Mouse (Mus musculus) neutrophil, adult 65 days (primary cell): ENCODE measurements around the gene Pigq. TPM values are rescaled to one million over a fixed set of nuclear protein-coding genes. Genes with fewer than 3 reads are reported as not detected.

Experiments
- total RNA-seq: library from RNA; stranded (reverse); gene quantifications from 2 replicates; pipeline ENCODE4 v1.2.4, GENCODE M21; 2023

The Pigq gene
- total RNA-seq, result 34.9 and 36.2 TPM in 2 replicates

DNA sequence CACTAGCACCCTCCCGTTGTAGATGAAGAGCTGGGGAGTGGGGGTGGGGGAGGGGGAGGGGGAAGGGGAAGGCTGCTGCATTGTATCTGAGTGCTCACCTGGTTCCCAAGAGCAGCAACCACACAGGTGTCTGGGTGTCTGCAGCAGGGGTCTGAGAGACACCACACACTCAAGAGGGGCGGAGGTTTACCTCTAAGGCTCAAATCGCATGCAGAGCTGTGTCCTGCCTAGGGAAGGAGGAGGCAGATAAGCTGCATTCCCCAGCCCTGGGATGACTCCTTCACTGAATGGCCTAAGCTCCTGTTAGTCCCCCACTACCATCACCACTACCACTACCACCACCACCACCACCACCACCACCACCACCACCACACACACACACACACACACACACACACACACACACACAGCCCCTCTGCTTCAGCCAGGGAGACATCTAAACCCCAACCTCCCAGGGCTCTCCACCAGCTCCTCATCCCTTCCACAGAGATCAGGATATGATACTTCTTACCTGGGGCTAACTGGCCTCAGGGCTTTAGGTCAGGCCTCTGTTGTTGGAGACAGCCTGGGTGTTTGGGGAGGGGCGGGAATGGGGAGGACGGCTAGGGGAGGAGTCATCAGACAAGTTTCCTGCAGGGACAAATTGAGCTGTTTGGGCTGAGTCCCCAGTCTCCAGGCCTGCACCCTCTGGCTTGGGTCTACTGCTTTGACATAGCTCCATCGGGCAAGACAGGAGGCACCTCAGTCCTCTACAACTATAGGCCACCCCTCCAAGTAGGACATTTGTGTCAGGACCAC is at the start of gene Pigq, which contains the start of gene Nhlrc4:
Gene Pigq, minus strand, starts transcription at position 571 of the 798 bp plus-strand sequence.
Gene Nhlrc4, minus strand, starts transcription at position 596 of the 798 bp plus-strand sequence.

DNA sequence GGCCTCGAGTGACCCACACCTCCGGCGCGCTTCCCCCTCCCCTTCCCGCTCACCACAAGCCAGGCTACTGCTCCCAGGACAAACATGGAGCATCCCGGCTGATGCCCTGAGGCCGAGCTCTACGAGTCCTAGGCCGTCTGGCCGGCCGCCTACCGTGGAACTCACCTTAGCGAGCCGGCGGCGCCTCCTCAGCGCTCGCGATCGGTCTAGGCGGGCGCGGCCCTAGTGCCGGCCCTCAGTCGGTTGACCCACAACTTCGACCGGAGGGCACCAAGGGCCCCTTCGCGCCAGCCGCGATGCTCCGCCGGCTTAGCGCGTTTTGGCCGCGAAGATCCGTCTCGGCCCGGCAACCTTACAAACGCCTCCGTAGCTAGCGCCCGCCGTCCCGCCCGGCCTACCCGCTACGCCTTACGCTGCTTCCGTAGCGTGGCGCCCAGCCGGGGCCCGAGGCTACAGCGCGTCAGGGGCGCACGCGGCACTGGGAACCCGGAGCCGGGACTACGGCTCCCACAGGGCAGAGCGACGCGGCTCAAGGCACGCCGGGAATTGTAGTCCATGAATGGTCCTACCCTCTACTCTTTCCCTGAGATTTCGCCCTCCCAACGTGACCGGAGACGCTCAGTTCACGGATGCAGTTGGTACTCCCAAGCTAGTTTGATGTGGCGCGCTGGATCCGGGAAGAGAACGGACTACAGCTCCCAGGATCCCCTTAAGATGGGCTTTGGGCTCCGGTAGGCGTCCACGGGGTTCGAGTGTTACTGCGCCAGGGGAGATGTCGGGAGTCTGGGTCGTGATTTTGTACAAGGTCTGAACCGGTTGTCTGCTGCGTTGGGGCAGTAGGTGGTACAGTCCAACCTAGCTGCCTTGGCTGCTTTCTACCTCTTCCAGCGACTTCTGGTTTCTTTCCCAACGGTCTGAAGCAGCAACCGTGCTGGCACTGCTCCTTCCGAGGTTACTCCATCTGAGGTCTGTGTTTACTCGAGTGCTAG is 40.9 kb upstream of the Pigq start, which contains the start of gene Capn15:
Gene Capn15, minus strand, starts transcription at position 491 of the 989 bp plus-strand sequence.

DNA sequence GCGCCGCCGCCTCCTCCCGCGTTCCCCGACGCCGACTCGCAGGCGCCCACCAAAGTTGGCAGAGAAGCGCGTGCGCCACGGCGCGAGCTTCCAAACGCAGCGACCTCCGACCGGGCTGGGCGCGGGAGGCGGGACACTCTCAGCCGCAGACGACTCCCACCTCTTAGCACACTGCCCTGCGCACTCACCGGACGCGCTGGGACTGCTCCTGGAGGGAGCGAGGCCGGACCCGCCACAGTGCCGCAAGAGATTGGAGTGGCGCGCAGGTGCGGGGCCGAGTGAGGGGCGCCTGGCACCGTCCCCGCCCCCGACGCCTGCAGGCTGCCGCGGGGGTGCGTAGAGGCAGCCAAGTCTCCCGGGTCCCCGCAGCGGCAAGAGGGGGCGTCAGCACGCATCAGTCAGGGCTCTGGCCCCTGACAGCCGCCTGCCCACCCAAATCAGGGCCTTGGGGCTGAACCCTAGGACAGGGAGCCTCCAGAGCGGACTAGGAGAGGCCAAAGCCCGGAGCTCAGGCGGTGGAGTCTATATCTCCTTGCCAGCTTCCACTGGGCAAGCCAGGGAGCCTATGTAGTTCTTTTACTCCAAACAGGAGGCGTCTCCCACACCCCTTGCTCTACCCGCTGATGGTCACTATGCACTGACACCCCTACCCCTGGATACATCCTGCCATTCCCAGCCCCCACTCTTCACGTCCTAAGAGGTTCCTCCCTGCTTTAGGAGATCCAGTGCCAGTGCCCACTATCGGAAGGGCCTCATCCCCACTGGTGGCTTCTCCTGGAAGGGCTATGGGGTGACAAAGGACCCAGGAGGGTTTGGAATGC is 7.3 kb upstream of the Pigq start, which contains the start of gene A930017K11Rik:
Gene A930017K11Rik, minus strand, starts transcription at position 763 of the 821 bp plus-strand sequence.

DNA sequence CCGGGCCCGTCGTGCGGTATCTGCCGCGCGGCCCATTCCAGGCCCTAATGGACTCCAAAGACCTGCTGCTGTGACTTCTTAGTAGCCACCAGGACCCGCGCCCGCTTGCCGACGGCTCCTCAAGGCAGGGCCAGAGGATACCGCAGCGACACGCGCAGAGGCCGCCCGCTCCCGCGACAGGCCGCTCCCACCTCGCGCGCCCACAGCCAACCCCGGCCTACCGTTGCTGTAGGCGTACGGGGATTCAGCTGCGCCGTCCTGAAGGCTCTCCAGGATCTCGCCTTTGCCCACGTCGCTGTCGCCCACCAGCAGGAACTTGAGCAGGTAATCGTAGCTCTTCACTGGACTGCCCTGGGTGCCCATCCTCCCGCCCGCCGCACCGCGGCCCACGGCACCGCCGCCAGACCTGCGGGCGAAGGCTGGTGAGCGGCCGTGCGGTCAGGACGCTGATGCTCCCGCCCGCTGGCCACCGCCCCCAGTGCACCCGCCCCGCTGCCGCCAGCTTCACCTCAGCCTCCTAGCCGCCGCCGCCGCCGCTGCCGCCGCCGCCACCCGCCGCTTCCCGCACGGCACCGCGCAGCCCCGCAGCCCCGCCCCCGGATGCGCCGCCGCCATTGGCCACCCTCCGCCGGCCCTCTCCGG is 25.5 kb downstream of the Pigq start, which contains the start of gene Rab40c:
Gene Rab40c, minus strand, starts transcription at position 584 of the 642 bp plus-strand sequence.

DNA sequence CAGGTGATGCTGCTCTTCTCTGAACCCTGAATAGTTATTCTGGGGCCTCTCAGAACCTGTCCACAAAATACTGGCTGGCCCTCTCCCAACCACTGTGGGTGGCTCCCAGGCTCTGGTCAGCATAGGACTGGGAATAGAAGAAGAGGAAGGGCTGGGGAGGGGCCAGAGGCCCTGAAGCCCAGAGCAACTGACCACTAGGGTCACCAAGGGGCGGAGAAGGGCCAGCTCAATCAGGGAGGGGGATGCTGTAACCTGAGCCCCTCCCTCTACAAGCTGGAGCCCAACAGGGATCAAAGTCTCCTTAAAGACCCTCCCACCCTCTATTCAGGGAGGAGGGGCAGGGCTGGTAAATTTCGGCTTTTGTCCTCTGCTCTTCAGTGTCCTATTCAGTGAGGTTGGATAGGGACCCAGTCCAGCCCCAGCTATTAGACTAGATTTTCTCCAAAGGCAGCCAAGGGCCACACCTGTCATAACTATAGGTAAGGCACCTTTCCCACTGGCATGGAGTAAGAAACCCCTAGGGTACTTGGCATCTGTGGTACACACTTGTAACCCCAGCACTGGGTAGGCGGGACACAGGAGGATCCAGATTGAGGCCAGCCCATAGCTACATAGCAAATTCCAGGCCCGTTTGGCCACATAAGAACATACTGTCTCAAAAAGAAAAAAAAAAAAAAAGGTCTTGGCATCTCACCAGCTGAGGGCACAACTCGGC is 64.4 kb downstream of the Pigq start, which contains the start of gene Wfikkn1:
Gene Wfikkn1, minus strand, starts transcription at position 663 of the 715 bp plus-strand sequence.

Other genes starting within 250 kb of the Pigq start
- not detected in 2 replicates for gene Gng13, start 227.8 kb downstream of the Pigq start, total RNA-seq
- 9.7 and 18.7 TPM in 2 replicates for gene Chtf18, start 217.5 kb downstream of the Pigq start, total RNA-seq
- 4.5 TPM in 2 replicates for gene Rpusd1, start 217.3 kb downstream of the Pigq start, total RNA-seq
- gene Mslnl, start 208.9 kb downstream of the Pigq start, total RNA-seq, result not detected in 2 replicates
- 0.88 TPM in 1 of 2 replicates, not detected in the other for gene Msln, start 190.6 kb downstream of the Pigq start, total RNA-seq
- 24.6 and 35.5 TPM in 2 replicates for gene Narfl, start 171.2 kb downstream of the Pigq start, total RNA-seq
- gene Haghl, start 159.3 kb downstream of the Pigq start, total RNA-seq, result 10.2 and 14.6 TPM in 2 replicates
- gene Ccdc78, start 158.4 kb downstream of the Pigq start, total RNA-seq, result 0.22 TPM in 1 of 2 replicates, not detected in the other
- gene Fam173a, start 152.0 kb downstream of the Pigq start, total RNA-seq, result 25.4 and 34.7 TPM in 2 replicates
- gene AC134908.4, start 149.3 kb downstream of the Pigq start, total RNA-seq, result not detected in 2 replicates
- 10.9 and 16.2 TPM in 2 replicates for gene Metrn, start 147.8 kb downstream of the Pigq start, total RNA-seq
- 0.11 TPM in 1 of 2 replicates, not detected in the other for gene Fbxl16, start 135.9 kb downstream of the Pigq start, total RNA-seq
- gene Wdr24, start 121.3 kb downstream of the Pigq start, total RNA-seq, result 13.3 and 17.6 TPM in 2 replicates
- 7.7 and 8.2 TPM in 2 replicates for gene Jmjd8, start 116.1 kb downstream of the Pigq start, total RNA-seq
- 35.4 and 46.5 TPM in 2 replicates for gene Stub1, start 111.5 kb downstream of the Pigq start, total RNA-seq
- gene Rhbdl1, start 107.6 kb downstream of the Pigq start, total RNA-seq, result 0.64 and 1.3 TPM in 2 replicates
- 1.7 and 2.8 TPM in 2 replicates for gene Gm20683, start 103.2 kb downstream of the Pigq start, total RNA-seq
- 26.5 and 33.7 TPM in 2 replicates for gene Rhot2, start 100.1 kb downstream of the Pigq start, total RNA-seq
- gene Wdr90, start 83.4 kb downstream of the Pigq start, total RNA-seq, result 21.9 and 25.5 TPM in 2 replicates
- 1.4 and 3.2 TPM in 2 replicates for gene Mcrip2, start 76.2 kb downstream of the Pigq start, total RNA-seq
- 6.4 and 6.5 TPM in 2 replicates for gene Mettl26, start 69.9 kb downstream of the Pigq start, total RNA-seq
- 2.1 and 4.1 TPM in 2 replicates for gene Wfikkn1, start 64.1 kb downstream of the Pigq start, total RNA-seq
- 13.0 and 17.4 TPM in 2 replicates for gene Rab40c, start 25.2 kb downstream of the Pigq start, total RNA-seq
- gene Nhlrc4, start within 50 bp of the Pigq start, total RNA-seq, result not detected in 2 replicates
- not detected in 2 replicates for gene A930017K11Rik, start 7.6 kb upstream of the Pigq start, total RNA-seq
- 12.0 and 19.3 TPM in 2 replicates for gene Capn15, start 40.9 kb upstream of the Pigq start, total RNA-seq
- gene Rab11fip3, start 124.6 kb upstream of the Pigq start, total RNA-seq, result 0.75 and 1.3 TPM in 2 replicates
- gene Decr2, start 145.4 kb upstream of the Pigq start, total RNA-seq, result 2.5 and 3.0 TPM in 2 replicates
- 0.69 and 1.1 TPM in 2 replicates for gene Nme4, start 150.7 kb upstream of the Pigq start, total RNA-seq
- gene Tmem8, start 168.4 kb upstream of the Pigq start, total RNA-seq, result 63.4 and 78.1 TPM in 2 replicates
- 25.2 and 27.1 TPM in 2 replicates for gene Mrpl28, start 178.6 kb upstream of the Pigq start, total RNA-seq
- 33.5 and 42.1 TPM in 2 replicates for gene Axin1, start 193.8 kb upstream of the Pigq start, total RNA-seq